Mouse (Mus musculus): ENCODE results near the gene Acan. TPM values are rescaled to one million over a fixed set of nuclear protein-coding genes. Genes with fewer than 3 reads are reported as not detected.

Acan gene
- polyA plus RNA-seq, 1 experiment from 2014 or later, result not detected

DNA sequence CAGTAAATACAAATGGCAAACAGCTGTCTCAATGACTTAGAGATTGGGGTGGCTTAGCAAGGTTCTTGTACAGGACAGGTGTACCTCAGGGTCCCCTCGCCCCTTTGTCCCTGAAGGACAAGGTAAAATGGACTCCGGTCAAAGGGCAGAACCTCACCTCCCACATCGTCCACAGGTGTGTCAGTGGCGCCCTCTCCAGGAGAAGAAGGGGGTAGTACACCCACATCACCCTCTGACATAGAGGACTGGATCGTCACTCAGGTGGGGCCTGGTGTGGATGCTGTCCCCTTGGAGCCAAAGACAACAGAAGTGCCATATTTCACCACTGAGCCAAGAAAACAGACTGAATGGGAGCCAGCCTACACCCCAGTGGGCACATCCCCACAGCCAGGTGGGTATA lies 43.2 kb downstream of the Acan start:
- Histone ChIP-seq H3K36me3 (ENCODE audit: inconsistent target) (no peaks in the 10 kb centered on the region), H3K27ac (no peak overlapping the region)
- WGBS (ENCODE audit: missing documents), result 75% methylated on average over 5 of the region's 5 CpGs

DNA sequence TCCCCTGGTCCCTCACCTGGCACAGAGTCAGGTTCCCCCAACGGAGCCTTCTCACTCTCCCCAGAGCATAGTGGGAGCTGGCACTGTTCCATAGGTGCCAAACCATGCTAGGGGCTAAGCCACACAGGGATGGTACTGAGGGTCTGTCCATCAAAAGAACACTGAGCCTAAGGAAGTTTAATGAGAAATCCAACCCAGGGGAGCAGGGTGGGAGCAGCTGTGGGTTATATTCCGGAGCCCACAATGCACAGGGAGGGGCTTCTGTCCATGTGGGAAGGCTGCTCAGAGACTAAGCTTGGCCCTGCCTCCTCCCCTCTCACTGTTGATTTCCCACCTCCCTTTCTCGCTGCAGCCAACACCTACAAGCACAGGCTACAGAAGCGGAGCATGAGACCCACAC lies 60.6 kb downstream of the Acan start:
- WGBS (ENCODE audit: missing documents), result 62% methylated on average over 4 of the region's 4 CpGs
- H3K79me2 ChIP-seq (ENCODE audit: inconsistent target), result no peaks in the 10 kb centered on the region
- H3K27ac ChIP-seq, result no peak overlapping the region
- H3K36me3 ChIP-seq (ENCODE audit: inconsistent target), result no peaks in the 10 kb centered on the region
- H3K4me3 ChIP-seq (ENCODE audit: inconsistent target), result no peak overlapping the region

More for the DNA sequence above, 43.2 kb downstream of the Acan start:
- Histone ChIP-seq H3K4me3 (ENCODE audit: inconsistent target) (no peak overlapping the region), H3K79me2 (ENCODE audit: inconsistent target) (no peaks in the 10 kb centered on the region)

DNA sequence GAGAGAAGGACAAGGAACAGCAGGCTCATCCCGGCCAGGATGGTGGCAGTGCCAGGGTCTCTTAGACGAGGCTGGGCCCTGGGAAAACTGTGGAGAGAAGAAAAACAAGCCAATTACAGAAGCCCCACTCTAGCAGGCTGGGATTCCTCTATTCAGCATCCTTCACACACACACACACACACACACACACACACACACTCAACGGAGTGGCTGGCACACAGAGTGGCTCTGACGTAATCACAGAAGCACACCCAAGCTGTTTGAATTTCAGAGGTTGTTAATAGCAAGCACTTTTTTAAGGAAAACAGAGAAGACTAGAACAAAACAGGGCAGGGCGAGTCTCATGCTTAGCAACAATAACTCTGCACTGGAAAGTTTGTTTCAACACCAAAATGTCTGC lies 70.2 kb downstream of the Acan start:
- H3K4me3 ChIP-seq (ENCODE audit: inconsistent target), result no peak overlapping the region
- 84% methylated on average over 5 of the region's 5 CpGs for WGBS (ENCODE audit: missing documents)
- H3K27ac ChIP-seq, result no peak overlapping the region
- no peaks in the 10 kb centered on the region for H3K36me3 ChIP-seq (ENCODE audit: inconsistent target)
- no peaks in the 10 kb centered on the region for H3K79me2 ChIP-seq (ENCODE audit: inconsistent target)

DNA sequence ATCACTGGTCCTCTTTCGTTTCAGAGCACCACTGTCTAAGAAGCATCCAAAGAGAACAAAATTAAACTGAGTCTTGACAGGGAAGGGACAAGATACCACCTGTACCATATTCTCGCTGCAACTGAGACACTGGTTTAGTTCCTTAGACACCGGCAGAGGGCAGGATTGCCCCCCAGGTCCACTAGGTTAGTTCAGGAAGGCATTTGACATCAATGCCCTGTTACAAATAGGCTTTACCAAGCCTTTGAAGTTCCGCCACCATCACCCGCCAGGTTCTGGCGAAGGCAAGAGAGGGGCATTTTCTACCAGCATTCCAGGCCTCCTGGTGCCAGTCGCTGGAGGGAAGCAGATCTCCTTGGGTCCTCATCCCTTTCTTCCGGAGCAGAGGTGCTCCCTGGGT lies 76.6 kb downstream of the Acan start:
- 29% methylated on average over 8 of the region's 8 CpGs for WGBS (ENCODE audit: missing documents)
- Histone ChIP-seq H3K36me3 (ENCODE audit: inconsistent target) (no peaks in the 10 kb centered on the region), H3K79me2 (ENCODE audit: inconsistent target) (no peaks in the 10 kb centered on the region), H3K4me3 (ENCODE audit: inconsistent target) (no peak overlapping the region), H3K27ac (no peak overlapping the region)

DNA sequence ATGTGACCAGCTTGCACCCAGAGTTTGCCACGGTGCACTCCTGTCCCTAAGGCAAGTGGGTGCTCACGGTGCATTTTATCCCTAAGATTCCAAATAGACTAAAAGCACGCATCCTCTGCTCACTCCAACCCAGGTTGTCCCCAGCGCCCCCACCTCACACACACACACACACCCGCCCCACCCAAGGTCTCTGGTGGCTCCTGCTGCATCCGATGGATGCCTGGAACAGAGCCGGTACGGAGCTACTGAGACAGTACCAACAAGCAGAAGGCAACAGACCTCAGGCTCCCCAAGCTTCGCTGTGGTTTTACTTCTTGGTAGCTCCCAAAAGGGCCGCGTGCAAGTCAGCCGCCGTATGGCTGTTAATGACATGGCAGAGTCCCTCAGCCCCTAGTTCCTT lies 77.1 kb downstream of the Acan start:
- no peaks in the 10 kb centered on the region for H3K36me3 ChIP-seq (ENCODE audit: inconsistent target)
- H3K27ac ChIP-seq, result no peak overlapping the region
- no peak overlapping the region for H3K4me3 ChIP-seq (ENCODE audit: inconsistent target)
- 17% methylated on average over 13 of the region's 13 CpGs for WGBS (ENCODE audit: missing documents)
- no peaks in the 10 kb centered on the region for H3K79me2 ChIP-seq (ENCODE audit: inconsistent target)

DNA sequence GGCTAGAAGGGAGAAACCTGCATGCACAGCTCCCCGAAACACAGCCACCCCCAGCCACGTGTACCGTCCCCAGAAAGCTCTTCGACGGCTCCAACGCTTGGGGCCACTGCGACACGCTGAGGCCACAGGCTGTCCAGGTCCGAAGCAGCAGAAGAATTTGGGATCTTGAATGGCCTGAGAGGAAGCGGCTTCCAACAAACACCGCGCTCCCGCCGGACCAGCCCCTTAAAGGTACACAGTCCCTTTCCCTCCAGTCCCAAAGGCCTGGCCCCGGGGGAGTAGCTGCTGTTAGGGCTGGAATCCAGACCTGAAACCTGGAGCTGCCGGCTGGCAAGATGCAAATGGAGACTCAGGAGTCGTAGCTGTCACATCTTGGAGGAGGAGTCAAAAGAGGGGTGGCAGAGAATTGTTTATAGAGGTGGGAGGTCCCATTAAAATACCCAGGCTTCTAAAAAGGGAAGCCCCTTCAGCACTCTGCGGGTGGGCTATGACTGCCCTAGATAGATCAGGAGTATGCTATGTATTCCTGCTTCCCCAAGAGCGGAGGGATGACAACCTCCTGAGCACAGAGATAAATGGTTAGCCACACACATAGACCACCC lies 77.7 kb downstream of the Acan start, which contains the start of gene Hapln3:
Gene Hapln3 (minus strand): TSS at position 176 of the 602 bp plus-strand sequence.
- Histone ChIP-seq H3K27ac (no peak within 1 kb of the TSS), H3K36me3 (ENCODE audit: inconsistent target) (no peaks in the 10 kb centered on the region), H3K4me3 (ENCODE audit: inconsistent target) (no peak within 1 kb of the TSS), H3K79me2 (ENCODE audit: inconsistent target) (no peaks in the 10 kb centered on the region)
- WGBS (ENCODE audit: missing documents), result 21% methylated on average over 19 of the region's 19 CpGs

DNA sequence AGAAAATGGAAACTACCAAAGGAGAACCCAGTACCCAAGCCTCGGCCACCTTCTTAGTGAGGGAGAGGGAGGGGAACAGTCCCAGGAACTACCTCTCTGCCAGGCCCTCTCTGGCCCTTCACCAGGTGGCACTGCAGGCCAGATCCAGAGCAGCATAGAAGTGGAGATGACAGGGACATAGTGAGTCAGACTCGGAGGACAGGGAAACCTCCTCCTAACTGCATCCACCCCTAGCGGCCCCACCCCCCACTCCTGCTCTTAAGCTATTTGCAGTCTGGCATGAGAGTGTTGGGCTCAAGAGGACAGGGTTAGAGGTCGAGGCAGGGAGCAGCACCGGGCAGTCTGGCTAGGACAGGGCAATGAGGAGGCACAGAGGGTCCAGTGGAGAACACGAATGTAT lies 80.1 kb downstream of the Acan start:
- Histone ChIP-seq H3K4me3 (ENCODE audit: inconsistent target) (no peak overlapping the region), H3K79me2 (ENCODE audit: inconsistent target) (no peaks in the 10 kb centered on the region), H3K27ac (no peak overlapping the region), H3K36me3 (ENCODE audit: inconsistent target) (no peaks in the 10 kb centered on the region)
- WGBS (ENCODE audit: missing documents), result 97% methylated on average over 6 of the region's 6 CpGs

DNA sequence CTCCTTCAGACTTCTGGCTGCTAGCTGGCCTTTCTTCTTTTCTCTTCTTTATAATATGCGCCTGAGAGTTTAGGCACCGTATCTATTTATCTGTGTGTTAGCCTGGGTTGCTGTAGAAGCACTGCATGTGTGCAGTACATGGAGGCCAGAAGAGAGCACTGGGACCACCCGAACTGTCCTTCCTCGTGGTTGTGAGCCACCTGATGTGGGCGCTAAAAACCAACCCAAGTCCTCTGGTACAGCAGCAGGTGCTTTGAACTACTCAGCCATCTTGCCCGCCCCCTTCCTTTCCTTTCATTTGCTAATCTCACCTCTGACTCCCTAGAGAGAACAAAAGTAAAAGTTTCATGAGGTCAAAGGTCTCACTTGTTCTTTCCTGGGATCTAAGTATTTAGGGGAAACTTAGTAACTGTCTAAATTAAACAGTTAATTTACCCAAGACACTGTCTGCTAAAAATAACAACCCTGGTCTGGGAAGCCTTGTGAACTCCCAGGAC lies 86.1 kb downstream of the Acan start:
- Histone ChIP-seq H3K79me2 (ENCODE audit: inconsistent target) (no peaks in the 10 kb centered on the region), H3K36me3 (ENCODE audit: inconsistent target) (no peaks in the 10 kb centered on the region), H3K4me3 (ENCODE audit: inconsistent target) (no peak overlapping the region), H3K27ac (no peak overlapping the region)
- 71% methylated on average over 6 of the region's 6 CpGs for WGBS (ENCODE audit: missing documents)

DNA sequence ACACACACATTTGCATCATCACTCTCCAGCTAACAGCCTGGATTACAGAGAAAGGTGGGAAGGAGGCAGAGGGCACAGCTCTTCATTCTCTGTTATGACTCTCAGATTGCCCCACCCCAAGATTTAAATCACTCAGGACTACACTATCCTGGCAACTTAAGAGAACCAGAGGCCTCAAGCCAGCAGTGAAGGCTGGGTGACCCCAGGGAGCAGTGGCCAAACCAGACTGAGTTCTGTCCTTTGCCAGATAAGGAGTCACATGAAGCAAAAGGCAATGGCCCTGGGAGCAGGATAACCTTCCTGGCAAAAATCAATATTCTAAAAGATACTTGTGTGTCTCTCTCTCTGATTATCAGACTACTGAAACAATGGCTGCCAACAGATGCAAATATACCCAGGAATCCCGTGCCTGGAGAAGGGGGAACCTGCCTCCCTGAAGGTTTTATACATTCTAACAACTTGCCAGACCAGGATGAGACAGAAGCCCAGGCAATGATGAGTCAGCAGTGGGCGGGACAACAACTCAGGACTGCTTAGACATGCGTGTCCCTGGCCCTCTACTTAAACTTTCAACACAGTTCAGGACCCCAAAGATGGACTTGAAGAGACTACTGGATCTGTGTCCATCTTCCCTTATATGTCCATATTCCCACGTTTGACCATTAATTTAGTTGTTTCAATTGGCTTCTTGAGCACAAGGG lies 86.8 kb downstream of the Acan start:
- Histone ChIP-seq H3K4me3 (ENCODE audit: inconsistent target) (no peak overlapping the region), H3K79me2 (ENCODE audit: inconsistent target) (no peaks in the 10 kb centered on the region), H3K27ac (no peak overlapping the region), H3K36me3 (ENCODE audit: inconsistent target) (no peaks in the 10 kb centered on the region)
- 79% methylated on average over 4 of the region's 4 CpGs for WGBS (ENCODE audit: missing documents)

DNA sequence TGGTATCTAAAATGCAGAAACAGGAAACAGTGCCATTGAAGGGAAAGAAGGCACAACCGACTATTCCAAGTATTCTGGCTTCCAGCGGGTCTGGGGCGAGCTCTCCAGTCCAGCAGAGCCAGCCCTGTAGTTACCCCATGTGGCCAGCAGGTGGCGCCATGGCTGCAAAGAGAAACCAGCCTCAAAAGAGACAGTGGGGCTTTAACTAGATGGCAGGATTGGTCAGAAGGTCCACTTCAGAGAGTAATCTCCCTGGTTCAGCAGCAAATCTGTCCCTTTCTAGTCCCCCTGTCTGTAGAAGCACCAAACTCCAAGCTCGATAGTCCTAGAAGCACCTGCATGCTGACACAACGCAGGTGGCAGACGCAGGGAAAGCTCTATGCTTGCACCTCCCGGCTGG lies 87.6 kb downstream of the Acan start:
- Histone ChIP-seq H3K27ac (no peak overlapping the region), H3K36me3 (ENCODE audit: inconsistent target) (no peaks in the 10 kb centered on the region), H3K79me2 (ENCODE audit: inconsistent target) (no peaks in the 10 kb centered on the region), H3K4me3 (ENCODE audit: inconsistent target) (no peak overlapping the region)
- 53% methylated on average over 8 of the region's 8 CpGs for WGBS (ENCODE audit: missing documents)

DNA sequence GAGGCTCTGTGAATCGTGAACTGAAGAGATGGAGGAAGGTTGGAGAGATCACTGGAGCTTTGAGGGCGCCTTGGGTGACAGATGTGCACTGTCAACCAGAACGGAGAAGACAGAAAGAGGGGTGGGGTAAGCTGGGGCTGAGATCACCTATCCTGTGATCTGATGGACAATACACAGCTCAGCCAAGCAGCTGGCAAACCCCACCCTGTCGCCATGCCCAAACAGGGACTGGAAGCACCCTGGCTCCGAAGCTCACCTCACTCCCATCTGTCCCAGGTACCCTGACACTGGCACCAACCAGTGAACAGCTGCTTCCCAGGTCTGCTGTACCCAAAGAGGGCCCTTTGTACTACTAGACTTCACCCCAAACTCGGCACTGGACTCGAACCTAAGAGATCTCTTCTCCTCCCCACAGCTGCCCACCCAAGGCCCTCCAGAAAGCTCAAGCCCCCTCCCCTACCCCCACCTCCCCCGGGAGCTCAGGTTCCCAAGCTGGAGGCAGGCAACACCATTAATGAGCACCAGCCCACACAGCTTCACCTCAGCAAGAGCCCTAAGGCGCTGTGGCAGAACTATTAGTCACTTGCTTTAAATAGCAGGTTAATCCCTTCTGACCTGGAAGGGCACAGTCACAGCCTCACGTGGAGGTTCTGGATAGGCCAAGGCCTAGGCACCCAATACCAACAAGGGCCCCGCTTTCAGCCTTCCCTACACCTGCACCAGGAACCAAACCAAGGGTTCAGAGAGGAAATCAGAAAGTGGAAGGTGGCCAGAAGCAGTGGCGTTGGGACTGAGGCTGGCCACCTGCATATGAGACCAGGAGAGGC lies 93.9 kb downstream of the Acan start:
- Histone ChIP-seq H3K27ac (no peak overlapping the region), H3K4me3 (ENCODE audit: inconsistent target) (no peak overlapping the region), H3K36me3 (ENCODE audit: inconsistent target) (no peaks in the 10 kb centered on the region), H3K79me2 (ENCODE audit: inconsistent target) (no peaks in the 10 kb centered on the region)
- 84% methylated on average over 12 of the region's 12 CpGs for WGBS (ENCODE audit: missing documents)

DNA sequence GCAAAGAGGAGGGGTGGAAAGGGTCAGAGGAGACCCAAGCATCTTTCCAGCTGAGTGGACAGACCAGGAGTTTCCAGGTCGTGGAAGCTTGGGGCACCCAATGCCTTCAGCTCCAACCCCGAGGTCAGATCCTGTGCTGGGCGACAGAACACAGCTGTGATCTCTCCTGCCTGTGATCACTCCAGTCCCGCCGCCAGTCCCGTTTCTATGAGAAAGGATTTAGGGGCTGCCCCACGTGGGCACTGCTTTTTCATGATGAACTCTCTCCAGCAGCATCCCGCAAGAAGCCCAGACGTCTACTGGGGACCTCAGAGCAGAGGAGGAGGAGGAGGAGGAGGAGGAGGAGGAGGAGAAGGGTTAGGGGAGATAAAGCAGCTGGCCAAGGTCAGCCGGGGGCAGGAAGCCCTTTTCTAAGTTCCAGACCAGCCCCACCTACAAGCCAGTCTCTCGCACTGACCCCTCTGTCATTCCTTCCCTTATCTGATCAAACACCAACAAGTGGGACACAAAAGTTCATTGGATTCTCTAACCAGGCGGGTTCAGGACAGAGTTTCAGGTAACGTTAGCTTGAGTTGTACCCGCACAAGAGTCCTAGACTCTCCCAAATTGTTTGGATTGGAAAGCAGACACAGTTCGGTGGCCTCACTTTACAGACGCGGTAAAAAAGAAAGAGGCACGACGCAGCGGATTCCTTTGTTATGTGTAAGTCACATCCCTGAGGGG lies 94.8 kb downstream of the Acan start:
- WGBS (ENCODE audit: missing documents), result 9% methylated on average over 19 of the region's 20 CpGs
- no peaks in the 10 kb centered on the region for H3K36me3 ChIP-seq (ENCODE audit: inconsistent target)
- no peak overlapping the region for H3K27ac ChIP-seq
- peak overlapping the region; percentile 42 for H3K4me3 ChIP-seq (ENCODE audit: inconsistent target)
- no peaks in the 10 kb centered on the region for H3K79me2 ChIP-seq (ENCODE audit: inconsistent target)

DNA sequence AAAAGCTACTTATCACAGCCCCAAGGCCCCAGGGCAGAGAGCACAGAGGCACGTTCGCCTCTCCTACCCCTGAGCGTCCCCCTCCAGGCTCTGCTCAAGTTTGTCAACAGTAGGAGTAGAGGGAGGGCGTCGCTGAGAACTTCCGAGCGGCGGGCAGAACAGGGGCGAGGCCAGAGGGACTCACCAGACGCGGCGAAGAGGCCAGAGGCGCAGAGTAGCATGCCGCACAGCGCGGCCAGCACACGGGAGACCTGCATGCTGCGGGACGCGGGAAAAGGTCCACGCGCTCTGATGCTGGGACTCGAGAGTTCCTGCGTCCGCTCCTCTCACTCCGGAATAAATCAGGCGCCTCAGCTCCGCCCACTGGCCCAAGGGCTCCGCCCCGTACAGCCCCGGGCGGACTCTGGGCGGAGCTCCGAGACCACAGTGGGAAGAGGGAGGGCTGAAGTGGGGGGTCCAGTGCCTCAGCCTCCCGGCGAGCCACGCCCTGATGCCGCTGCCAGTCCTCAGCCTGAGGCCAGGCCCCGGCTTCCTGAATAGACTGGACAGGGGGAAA lies 95.5 kb downstream of the Acan start, which contains the start of gene Mfge8:
Gene Mfge8 (minus strand): TSS at position 350 of the 556 bp plus-strand sequence.
- 1% methylated on average over 39 of the region's 39 CpGs for WGBS (ENCODE audit: missing documents)
- H3K79me2 ChIP-seq (ENCODE audit: inconsistent target), result no peaks in the 10 kb centered on the region
- H3K36me3 ChIP-seq (ENCODE audit: inconsistent target), result no peaks in the 10 kb centered on the region
- no peak within 1 kb of the TSS for H3K27ac ChIP-seq
- H3K4me3 ChIP-seq (ENCODE audit: inconsistent target), result peak within 1 kb of the TSS; percentile 42

DNA sequence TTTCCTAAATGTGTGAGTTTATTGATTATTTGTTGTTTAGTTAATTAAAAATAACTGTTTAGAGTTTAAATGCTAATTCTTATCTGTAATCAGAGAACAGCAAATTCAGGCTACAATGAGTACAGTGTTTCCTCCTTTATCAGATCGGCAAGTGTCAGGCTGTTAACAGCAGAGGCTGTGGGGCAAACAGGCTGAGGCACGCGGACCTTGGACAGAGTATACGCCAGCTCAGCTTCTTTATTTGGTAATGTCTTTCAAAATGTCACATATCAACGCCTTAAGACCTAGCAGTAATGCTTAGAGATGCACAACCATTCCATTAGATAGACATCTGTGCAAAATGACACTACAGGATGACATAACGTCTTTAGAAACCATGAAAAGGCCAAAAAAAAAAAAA lies 96.2 kb downstream of the Acan start:
- H3K36me3 ChIP-seq (ENCODE audit: inconsistent target), result no peaks in the 10 kb centered on the region
- H3K79me2 ChIP-seq (ENCODE audit: inconsistent target), result no peaks in the 10 kb centered on the region
- H3K27ac ChIP-seq, result no peak overlapping the region
- 59% methylated on average over 6 of the region's 6 CpGs for WGBS (ENCODE audit: missing documents)
- no peak overlapping the region for H3K4me3 ChIP-seq (ENCODE audit: inconsistent target)

Measured in macrophage (primary cell).